Mouse (Mus musculus) left cerebral cortex, adult 9 months (tissue): Measurements from ENCODE around the gene Mok.

Experiments
- DNase-seq, 2 experiments: peaks; one replicate each; pipeline ENCODE4 v3.0.0; 2022; ENCODE audit warnings: low spot score in 2 of 2

Gene Mok

GRCm38 (mm10) chr12:110813132-110813531 is 27.6 kb downstream of the Mok start:
- no peak for DNase-seq

DNA sequence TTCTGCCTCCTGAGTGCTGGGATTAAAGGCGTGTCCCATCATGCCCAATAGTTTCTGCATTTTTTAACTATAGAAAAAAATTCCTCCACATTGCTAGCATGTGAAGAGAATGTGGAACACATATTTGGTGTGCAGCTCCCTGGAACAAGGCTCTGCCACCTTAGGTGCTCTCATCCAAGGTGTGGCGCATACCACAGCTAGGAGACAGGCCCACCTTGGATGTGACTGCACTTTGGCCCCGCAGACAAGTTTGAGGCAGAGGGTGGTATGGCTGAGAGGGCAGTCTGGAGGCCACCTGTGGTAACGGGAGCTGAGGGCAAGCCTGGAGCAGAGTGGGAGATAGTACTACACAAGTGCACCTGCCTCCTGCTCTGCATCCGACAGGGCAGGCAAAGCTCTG is 31.9 kb downstream of the Mok start:
- no peak for DNase-seq

GRCm38 (mm10) chr12:110808430-110808829 is 32.3 kb downstream of the Mok start:
- DNase-seq, result no peak

GRCm38 (mm10) chr12:110806301-110806970 is 34.3 kb downstream of the Mok start:
- peak in 1 of 2 experiments; percentile 42 for DNase-seq

DNA sequence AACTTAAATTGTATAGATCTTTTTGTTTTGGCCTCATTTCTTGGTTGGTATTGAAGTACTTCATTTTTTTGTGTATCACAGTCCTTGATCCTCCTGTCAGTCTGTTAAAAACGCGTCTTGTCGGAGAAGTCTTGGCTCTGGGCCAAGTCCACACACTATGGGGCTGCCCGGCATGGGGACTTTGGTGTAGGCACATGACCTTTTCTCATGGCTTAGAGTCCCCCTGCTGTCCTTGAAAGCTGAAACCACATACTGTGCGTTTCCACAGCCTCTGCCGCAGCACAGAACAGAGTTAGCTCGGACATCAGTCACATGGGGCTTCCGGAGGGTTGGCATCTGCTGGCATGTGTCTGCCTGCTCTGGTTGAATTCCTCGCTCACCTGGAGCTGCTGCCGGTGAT is 36.5 kb downstream of the Mok start:
- DNase-seq, result no peak

DNA sequence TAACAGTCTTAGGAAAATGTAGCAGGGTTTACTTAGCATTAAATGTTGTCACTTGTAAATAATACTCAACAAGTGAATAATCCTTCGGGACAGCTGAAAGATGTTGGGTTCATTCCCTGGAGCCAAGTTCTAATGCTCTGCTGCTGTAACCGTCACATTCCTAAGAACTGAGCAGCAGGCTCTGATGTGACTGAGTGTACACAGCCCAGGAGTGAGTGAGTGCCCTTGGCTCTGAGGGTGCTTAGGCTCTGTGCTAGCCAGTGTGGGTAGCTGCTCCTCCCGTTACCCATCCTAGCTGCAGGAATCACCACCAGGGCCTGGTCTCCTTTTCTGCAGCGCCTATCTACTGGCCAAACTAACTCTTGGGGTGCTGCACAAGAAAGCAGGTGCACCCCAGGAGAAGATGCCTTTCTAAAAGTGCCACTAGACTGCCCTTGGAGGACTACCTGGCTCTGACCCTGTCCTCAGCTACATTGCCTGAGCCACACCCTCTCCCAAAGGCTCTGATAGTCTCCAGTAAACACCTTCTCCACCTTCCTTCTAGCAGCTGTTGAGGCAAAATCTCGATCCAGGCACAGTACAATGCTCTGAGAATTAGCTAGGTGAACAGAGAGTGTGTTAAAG is 38.0 kb downstream of the Mok start:
- no peak for DNase-seq

DNA sequence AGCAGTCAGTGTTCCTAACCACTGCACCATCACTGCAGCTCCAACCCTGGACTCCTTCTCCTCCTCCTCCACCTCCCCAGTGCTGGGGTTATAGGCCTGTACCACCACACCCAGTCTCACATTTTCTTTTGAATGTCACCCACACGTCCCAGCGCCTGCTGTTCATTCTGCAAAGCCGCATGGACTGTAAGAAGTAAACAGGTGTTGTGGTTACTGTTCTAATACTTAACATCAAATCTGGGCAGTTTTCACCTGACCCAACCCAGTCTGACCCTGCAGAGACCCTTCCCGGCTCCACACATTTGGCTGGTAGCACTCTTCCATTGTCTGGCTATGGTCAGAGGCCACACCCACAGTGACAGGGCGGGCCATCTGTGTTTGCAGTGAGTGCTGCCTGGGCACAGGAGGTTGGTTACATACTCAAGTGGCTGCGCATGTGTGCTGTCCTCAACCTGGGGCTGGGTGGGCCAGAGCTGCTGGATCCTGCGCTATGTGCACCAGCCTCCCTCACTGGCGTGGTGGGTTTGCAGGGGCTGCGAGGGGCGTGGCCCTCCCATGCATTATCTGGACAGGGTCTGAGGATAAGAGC is 38.8 kb downstream of the Mok start:
- DNase-seq, result no peak

GRCm38 (mm10) chr12:110799226-110799625 is 41.5 kb downstream of the Mok start:
- DNase-seq, result no peak

- no peak for DNase-seq
Observed at GRCm38 (mm10) chr12:110797842-110798431, 42.8 kb downstream of the Mok start.

DNA sequence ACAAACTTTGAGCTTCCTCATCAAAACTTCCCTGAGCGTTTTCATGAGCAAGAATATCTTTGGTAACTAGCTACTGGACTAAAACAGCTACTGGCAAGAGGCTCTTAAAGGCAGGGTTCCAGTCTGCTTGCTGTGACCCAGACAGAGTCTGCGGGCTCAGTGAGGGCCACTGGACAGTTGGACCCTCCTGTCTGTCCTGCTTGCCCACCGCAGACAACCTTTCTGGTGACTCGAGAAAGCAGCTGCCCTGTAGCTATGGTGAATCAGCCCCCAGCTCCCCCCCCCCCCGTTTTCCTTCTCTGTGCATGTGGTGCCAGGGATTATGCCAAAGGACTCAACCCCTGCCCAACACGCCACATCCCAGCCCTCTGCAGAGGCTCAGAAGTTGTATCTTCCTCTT is 43.5 kb downstream of the Mok start:
- DNase-seq, result no peak

- no peak for DNase-seq
Observed at GRCm38 (mm10) chr12:110796748-110797147, 44.0 kb downstream of the Mok start.

GRCm38 (mm10) chr12:110795035-110795434 is 45.7 kb downstream of the Mok start:
- DNase-seq, result no peak

GRCm38 (mm10) chr12:110791026-110791425 is 49.7 kb downstream of the Mok start:
- DNase-seq, result no peak

GRCm38 (mm10) chr12:110790580-110790979 is 50.2 kb downstream of the Mok start:
- DNase-seq, result no peak

GRCm38 (mm10) chr12:110786243-110786642 is 54.5 kb downstream of the Mok start:
- no peak for DNase-seq

DNA sequence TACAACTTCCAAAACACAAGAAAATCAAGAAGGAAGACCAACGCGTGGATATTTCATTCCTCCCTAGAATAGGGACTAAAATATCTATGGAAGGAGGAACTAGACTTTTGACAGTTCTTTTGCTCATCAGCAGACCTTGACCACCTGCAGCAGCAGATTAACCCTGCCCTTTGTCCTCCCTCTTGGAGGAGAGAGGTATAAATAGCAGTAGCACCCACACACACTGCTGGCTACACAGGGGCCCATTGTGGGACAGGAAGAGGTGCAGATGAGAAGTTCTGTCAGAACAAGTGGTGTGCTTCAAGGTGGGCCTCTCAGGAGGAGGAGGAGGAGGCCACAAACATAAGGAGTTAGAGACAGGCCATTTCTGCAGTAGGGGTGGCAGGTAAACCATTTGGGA is 56.5 kb downstream of the Mok start:
- DNase-seq, result no peak

DNA sequence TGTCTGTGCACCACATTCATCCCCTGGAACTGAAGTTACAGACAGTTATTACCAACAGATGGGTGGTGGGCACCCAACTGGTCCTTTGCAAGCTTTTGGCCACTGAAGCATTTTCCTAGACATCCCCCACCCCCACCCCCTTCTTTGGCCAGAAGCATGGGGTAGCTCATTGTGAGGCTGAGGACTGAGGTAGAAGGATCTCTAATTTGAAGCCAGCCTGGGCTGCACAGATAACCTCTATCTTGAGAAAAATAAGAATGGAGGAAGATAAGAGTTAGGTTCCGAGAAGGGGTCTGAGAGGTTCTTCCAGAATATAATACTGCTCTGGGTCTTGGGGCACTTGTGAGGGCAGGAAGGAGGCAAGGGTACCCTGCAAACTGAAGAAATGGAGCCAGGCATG is 58.5 kb downstream of the Mok start:
- no peak for DNase-seq

GRCm38 (mm10) chr12:110781181-110781580 is 59.6 kb downstream of the Mok start:
- peak; percentile 38 to 54 for DNase-seq

GRCm38 (mm10) chr12:110779296-110779695 is 61.4 kb downstream of the Mok start:
- DNase-seq, result no peak

DNA sequence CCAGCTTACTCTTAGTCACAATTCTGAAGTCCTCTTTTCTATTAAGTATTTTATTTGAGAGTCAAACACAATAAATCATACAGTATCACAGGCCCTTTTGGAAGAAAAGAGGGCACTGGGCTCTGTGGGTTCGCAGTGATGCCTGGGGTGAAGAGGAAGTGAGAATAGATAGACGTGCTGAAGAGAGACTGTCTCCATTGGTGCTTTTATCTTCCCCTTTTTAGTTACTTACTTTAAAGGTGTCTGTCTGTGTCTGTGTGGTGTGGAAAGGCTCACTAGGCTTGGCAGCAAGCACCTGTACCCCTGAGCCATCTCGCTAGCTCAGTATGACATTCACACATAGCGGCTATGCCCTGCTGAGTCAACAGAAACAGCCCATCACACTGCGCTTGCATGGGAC is 62.9 kb downstream of the Mok start:
- DNase-seq, result no peak

DNA sequence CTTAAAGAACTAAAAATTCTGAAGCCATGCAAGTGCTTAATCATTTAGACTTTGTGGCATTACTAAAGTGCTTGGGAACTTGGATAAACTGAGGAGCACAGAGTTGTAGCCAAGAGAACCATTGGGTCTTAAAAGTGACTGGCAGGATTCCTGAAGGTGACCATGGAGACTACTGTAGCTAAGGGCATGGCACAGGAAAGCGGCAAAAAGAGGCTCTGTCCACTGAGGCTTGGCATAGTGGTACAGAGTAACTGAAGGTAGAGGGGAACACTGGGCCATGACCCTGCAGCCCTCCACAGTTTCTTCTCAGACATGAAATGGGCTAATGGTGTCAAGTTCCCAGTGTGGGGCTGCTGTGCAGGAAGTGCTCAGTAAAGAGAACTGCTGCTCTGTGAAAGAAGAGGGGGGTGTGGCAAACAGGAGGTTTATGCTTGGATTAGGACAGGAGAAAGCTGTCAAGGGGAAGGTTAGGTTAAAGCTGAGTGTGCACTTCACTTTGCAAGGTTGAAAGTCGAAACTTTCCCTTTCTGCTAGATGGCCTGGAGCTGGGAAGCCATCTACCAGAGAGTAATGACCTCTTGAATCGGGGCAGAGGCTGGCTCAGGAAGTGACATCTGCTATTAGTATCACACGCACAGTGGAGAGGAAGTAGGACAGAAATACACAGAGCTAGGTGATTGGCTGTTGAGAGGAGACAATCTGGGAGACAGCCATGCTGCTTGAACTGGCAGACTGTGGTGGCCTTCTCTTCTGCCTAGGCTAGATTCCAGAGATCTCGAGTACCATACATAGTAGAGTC is 64.9 kb downstream of the Mok start:
- DNase-seq, result no peak

- DNase-seq, result no peak
Observed at GRCm38 (mm10) chr12:110771961-110772360, 68.8 kb downstream of the Mok start.
